Mouse (Mus musculus): ENCODE data around the gene Sox5. TPM values are rescaled to one million over a fixed set of nuclear protein-coding genes. Genes with fewer than 3 reads are reported as not detected.

The Sox5 gene
- total RNA-seq, 2 experiments from 2014 or later: 3.8 to 9.1 TPM

- no peak for ATAC-seq (replicated peaks; ENCODE audit: low FRiP score, low TSS enrichment, poor library complexity, severe bottlenecking)
Measured at GRCm38 (mm10) chr6:144380171-144380570, 401.6 kb downstream of the Sox5 start.

DNA sequence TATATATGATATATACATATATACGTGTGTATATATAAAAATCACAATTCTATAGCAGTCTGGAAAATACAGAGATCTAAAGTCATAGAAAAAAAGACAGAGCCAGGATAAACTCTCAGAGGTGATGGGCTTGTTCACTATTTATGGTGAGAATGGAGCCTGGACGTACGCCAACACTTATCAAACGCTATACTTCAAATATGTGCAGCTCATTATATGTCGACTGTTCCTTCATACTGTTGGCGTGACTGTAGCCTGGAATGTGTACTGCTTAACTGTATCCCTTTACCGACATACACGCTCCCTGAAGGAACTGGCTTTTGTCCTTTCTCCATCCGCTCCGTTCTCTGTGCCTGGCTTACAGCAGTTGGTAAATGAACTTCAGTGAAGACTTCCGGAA lies 407.0 kb downstream of the Sox5 start:
- ATAC-seq (replicated peaks; ENCODE audit: low FRiP score, low TSS enrichment, poor library complexity, severe bottlenecking): no peak

DNA sequence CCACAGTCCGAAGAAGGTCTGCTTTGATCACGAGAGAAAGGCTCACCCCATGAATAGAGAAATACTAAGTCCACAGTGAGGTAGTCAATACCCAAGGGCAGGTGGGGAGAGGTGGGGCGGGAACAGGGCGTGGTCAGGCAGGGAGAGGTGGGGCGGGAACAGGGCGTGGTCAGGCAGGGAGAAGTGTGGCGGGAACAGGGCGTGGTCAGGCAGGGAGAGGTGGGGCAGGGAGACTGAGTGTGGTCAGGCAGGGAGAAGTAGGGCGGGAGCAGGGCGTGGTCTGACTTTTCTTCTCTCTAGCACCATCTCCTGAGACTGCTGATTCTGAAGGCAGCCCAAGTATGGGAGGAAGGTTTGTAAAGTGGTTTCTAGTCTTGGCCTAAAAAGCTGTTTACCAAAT lies 411.1 kb downstream of the Sox5 start:
- ATAC-seq (replicated peaks; ENCODE audit: low FRiP score, low TSS enrichment, poor library complexity, severe bottlenecking): peak; percentile 83

- no peak for ATAC-seq (replicated peaks; ENCODE audit: low FRiP score, low TSS enrichment, poor library complexity, severe bottlenecking)
Measured at GRCm38 (mm10) chr6:144367626-144368077, 414.1 kb downstream of the Sox5 start.

GRCm38 (mm10) chr6:144361267-144362038 lies 420.3 kb downstream of the Sox5 start:
- no peak for ATAC-seq (replicated peaks; ENCODE audit: low FRiP score, low TSS enrichment, poor library complexity, severe bottlenecking)

- ATAC-seq (replicated peaks; ENCODE audit: low FRiP score, low TSS enrichment, poor library complexity, severe bottlenecking): no peak
Measured at GRCm38 (mm10) chr6:144357081-144357480, 424.7 kb downstream of the Sox5 start.

- no peak for ATAC-seq (replicated peaks; ENCODE audit: low FRiP score, low TSS enrichment, poor library complexity, severe bottlenecking)
Measured at GRCm38 (mm10) chr6:144351049-144351448, 430.7 kb downstream of the Sox5 start.

- no peak for ATAC-seq (replicated peaks; ENCODE audit: low FRiP score, low TSS enrichment, poor library complexity, severe bottlenecking)
Measured at GRCm38 (mm10) chr6:144343338-144343737, 438.4 kb downstream of the Sox5 start.

- no peak for ATAC-seq (replicated peaks; ENCODE audit: low FRiP score, low TSS enrichment, poor library complexity, severe bottlenecking)
Measured at GRCm38 (mm10) chr6:144339554-144339953, 442.2 kb downstream of the Sox5 start.

DNA sequence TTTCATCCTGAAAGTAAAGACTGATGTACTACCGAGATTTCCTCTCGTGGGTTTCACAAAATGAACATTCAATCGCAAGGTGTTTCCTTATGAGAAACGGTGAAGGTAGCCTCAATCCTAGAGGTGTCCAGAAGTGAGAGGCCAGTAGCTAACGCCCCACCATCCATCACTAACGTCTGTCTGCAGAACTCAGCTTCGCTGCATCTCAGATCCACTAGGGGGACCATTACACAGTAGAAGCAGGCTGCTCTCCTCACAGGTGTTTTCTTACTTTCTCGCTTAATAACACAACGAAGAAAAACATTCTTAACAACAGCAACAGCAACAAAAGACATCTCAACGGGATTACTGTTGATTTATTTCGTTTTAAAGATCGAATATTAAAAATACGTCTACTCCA lies 442.8 kb downstream of the Sox5 start:
- ATAC-seq (replicated peaks; ENCODE audit: low FRiP score, low TSS enrichment, poor library complexity, severe bottlenecking): no peak

GRCm38 (mm10) chr6:144338221-144338620 lies 443.6 kb downstream of the Sox5 start:
- no peak for ATAC-seq (replicated peaks; ENCODE audit: low FRiP score, low TSS enrichment, poor library complexity, severe bottlenecking)

- ATAC-seq (replicated peaks; ENCODE audit: low FRiP score, low TSS enrichment, poor library complexity, severe bottlenecking): no peak
Measured at GRCm38 (mm10) chr6:144337436-144337969, 444.3 kb downstream of the Sox5 start.

DNA sequence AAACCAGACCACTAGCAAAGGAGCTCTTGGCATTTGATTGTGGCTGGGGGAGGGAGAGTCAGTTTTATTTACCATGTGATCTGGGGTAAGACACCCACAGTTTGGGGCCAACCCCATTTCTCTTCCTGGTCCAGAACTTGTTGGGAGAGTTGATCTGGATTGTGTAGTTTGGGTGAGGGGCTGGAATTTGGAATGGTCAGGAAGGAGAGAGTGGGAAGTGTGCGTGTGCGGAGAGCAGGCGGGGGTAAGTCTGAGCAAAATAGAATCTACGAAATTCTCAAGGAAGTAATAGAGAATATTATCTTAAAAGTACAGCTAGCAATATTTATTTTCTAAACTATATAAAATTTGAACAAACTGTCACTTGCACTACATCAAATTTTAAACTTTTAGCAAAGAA lies 445.0 kb downstream of the Sox5 start:
- no peak for ATAC-seq (replicated peaks; ENCODE audit: low FRiP score, low TSS enrichment, poor library complexity, severe bottlenecking)

- no peak for ATAC-seq (replicated peaks; ENCODE audit: low FRiP score, low TSS enrichment, poor library complexity, severe bottlenecking)
Measured at GRCm38 (mm10) chr6:144333146-144333545, 448.6 kb downstream of the Sox5 start.

DNA sequence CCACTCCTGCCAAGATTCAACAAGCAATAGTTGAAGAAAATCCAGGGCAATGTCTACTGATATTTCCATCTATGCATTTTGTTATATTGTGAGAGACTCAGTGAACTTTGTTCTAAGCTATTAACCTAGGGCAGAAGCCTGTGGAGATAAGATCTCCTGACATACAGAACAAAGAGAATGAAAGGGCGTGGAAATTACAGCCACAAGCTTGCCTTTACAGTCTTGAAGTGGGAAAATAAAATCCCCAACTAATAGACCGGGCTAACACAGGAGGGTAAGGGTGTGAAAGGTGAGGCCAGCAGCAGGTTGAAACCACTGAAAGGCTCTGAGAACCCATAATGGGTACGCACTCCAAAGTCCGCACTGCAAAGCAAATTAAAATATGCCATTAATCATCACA lies 449.8 kb downstream of the Sox5 start:
- no peak for ATAC-seq (replicated peaks; ENCODE audit: low FRiP score, low TSS enrichment, poor library complexity, severe bottlenecking)

DNA sequence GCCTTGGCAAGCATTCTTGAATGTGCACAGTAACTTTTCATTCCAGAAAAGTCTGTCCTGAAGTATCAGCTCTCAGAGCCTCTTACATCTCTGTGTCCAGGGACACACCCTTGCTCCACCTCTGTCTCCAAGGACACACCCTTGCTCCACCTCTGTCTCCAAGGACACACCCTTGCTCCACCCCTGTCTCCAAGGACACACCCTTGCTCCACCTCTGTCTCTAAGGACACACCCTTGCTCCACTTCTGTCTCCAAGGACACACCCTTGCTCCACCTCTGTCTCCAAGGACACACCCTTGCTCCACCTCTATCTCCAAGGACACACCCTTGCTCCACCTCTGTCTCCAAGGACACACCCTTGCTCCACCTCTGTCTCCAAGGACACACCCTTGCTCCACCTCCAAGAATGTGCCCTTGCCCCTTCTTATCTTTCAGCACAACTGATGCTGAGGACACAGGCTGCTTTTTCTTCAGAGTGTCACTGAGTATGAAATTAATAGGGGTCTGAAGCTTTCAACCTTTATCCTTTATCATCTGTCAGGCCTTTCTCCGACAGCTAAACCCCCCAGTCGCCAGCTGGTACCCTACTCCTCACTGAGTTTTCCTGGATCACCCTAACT lies 452.4 kb downstream of the Sox5 start:
- no peak for ATAC-seq (replicated peaks; ENCODE audit: low FRiP score, low TSS enrichment, poor library complexity, severe bottlenecking)

DNA sequence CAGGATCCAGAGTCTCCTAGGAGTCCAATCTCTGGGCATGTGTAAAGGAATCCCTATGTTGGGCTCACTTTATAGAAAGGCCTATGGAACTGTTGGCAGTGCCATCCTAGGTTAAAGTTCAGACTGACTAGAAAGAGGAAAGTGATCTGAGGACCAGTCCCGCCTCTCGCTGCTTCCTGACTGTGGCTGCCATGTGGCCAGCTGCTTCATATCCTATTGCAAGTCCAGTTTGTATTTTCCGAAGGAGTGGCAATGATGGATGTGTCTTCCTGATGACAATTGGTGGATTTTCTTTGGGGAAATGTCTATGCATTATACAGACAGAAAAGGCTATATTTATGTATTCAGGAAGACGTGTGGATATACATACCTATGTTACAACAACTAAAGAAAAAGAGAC lies 453.0 kb downstream of the Sox5 start:
- no peak for ATAC-seq (replicated peaks; ENCODE audit: low FRiP score, low TSS enrichment, poor library complexity, severe bottlenecking)

DNA sequence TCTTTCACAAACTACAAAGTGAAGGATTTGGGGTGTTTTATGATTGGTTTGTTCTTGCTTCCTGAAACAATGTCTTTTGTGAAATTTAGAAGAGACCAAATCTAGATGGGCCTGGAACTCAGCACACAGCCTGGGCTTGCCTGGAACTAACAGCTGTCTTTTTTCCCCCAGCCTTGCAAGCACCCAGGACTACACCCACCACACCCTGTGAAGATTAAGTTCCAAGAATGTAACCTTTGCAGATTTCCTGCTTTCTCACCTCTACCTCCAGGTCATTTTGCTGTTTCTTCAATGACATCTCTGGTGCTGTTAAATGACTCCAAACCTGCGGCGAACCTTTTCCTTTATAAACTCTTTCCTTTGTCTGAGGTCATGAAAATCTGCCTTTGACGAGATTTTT lies 455.0 kb downstream of the Sox5 start:
- no peak for ATAC-seq (replicated peaks; ENCODE audit: low FRiP score, low TSS enrichment, poor library complexity, severe bottlenecking)

- ATAC-seq (replicated peaks; ENCODE audit: low FRiP score, low TSS enrichment, poor library complexity, severe bottlenecking): no peak
Measured at GRCm38 (mm10) chr6:144323372-144323771, 458.4 kb downstream of the Sox5 start.

DNA sequence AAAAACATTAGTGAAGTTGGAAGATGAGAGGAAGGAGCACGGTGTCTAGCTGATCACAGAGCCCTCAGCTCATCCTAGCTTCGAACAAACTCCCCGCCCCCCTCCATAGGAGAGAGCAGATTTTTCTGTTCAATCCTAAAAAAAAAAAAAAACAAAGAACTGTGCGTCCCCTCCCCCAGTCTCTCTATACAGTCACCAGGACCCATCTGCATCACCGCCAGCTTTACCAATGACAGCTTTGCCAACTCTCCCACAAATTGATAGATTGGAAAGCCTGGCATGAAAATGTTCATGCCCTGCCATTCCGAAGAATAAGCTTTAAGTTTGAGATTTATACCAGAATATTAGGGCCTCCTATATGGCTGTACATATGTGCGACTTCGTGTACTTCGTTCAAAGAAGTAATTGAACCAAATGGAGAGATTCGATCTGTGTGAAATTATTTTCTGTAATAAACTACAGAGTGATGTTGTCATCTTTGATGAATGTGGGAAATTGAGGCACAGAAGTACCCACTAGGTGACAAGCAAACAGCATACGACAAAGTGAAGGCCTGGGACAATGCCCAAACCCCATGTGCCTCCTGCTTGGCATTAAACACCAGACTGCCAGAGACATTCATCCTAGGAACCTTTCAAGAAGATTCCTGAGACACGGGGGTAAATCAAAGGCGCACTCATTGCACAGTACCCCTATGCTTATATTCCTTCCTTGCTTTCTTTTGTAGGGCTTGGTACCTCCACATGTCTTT lies 459.3 kb downstream of the Sox5 start:
- ATAC-seq (replicated peaks; ENCODE audit: low FRiP score, low TSS enrichment, poor library complexity, severe bottlenecking): no peak
